Mouse (Mus musculus) B cell, adult 62 days (primary cell): ENCODE results near the gene As3mt. TPM values are rescaled to one million over a fixed set of nuclear protein-coding genes. Genes with fewer than 3 reads are reported as not detected.

ENCODE experiments used
- total RNA-seq: library from RNA; stranded (reverse); gene quantifications from 4 replicates; pipeline ENCODE4 v1.2.4, GENCODE M21; 2023

The As3mt gene
- 39.8 to 45.8 TPM (median 43.5 TPM) in 4 replicates for total RNA-seq

DNA sequence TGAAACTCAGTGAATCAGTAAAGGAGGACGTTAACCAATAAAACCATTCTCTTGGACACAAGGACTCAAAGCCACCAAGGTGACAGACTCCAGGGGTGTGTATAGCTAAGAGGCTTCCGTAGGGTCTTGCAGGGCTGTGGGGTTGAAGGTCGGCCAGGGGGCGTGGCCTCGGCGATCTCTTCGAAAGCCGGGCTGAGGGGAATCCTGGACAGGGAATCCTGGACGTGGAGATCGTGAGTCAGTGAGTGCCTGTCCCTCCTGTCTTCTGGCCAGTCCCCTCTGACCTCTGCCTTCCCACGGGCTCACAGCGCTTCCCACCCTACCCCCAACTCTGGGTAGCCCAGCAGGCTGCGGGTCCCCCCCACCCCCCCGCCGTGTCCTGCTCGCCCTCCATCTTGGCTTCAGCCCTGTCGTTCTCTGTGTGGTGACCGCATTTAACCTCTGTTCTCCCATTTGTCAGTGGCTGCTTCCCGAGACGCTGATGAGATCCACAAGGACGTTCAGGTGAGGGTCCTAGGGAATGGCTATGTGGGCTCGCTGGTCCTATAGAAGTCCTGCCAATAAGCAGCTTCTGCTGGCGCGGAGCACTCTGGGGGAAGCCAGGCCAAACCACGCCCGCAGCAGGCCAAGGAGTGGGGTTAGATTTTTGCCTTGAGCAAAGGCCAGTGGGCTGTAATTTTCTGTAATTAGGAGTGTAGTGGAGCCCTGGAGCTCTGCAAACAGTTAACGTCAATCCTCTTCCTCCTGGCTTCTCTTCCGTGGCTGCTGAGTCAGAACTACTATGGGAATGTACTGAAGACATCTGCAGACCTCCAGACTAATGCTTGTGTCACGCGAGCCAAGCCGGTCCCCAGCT is at the start of gene As3mt:
As3mt (plus strand) TSS at position 163 of the 856 bp plus-strand sequence.

DNA sequence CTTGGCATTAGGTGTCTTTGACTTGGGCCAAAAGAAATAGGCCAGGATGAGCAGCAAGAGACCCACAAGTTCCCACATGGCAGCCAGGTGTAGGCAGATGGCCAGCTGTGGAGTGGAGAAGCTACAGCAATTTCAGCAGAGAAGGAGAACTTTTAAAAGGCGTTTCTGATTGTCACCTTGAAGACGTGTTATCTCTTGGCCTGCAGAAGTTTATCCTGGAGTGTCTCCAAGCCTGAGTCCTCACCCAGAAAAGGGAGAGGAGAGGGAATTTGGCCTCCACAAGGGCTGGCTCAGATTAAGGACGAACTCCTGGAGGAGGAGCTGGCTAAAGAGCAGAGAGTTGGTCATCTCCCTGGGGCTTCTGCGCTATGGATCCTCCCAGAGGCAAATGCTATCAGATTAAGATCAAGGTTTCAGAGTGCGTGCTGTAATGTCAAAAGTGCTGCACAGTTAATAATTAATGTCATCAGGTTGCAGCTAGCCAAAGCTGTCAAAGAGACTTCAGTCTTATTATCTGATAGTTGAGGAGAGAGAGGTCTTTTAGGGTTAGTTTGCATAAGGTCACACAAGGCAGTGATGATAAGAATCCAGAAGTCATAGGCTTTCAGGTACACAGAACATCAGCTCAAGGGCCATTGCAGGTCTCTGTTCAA is 34.4 kb upstream of the As3mt start, which contains the start of gene Cyp17a1:
Cyp17a1 (minus strand) TSS at position 407 of the 653 bp plus-strand sequence.

GRCm38 (mm10) chr19:46689460-46690372 is 17.5 kb upstream of the As3mt start, which contains the start of gene Borcs7:
Gene Borcs7, plus strand, starts transcription at chr19:46689906.

GRCm38 (mm10) chr19:46761247-46761946 is 54.1 kb downstream of the As3mt start, which contains the start of gene Cnnm2:
Gene Cnnm2, plus strand, starts transcription at chr19:46761596.

Other genes starting within 250 kb of the As3mt start
- gene Trim8, start 205.8 kb upstream of the As3mt start, total RNA-seq = 63.7 to 71.2 TPM (median 66.7 TPM) in 4 replicates
- gene Arl3, start 134.3 kb upstream of the As3mt start, total RNA-seq = 9.7 to 14.2 TPM (median 11.2 TPM) in 4 replicates
- gene Sfxn2, start 134.1 kb upstream of the As3mt start, total RNA-seq = 11.2 to 15.2 TPM (median 11.8 TPM) in 4 replicates
- 57.1 to 68.3 TPM (median 61.7 TPM) in 4 replicates for gene Wbp1l, start 108.4 kb upstream of the As3mt start, total RNA-seq
- gene Cyp17a1, start 34.3 kb upstream of the As3mt start, total RNA-seq = not detected in 4 replicates
- 9.7 to 12.4 TPM (median 10.6 TPM) in 4 replicates for gene Borcs7, start 17.6 kb upstream of the As3mt start, total RNA-seq
- gene Cnnm2, start 54.1 kb downstream of the As3mt start, total RNA-seq = 3.9 to 4.4 TPM (median 4.1 TPM) in 4 replicates